Mouse (Mus musculus) intestine, postnatal 0 days (tissue): ENCODE results near the gene Mrc2. TPM values are rescaled to one million over a fixed set of nuclear protein-coding genes. Genes with fewer than 3 reads are reported as not detected.
A peak's percentile ranks its signal among the peaks of the same experiment; 100 is the strongest.

Experiments used
- ATAC-seq: fragments of 200-750 bp; cut with Nextera tagmentation; 2 replicates; pipeline ENCODE4 v1.8.0; 2017; ENCODE audit warnings: mild to moderate bottlenecking, moderate TSS enrichment, moderate library complexity
- H3K27ac ChIP-seq: fragments of 300-500 bp; sonication (generic); 2 replicates; pipeline ENCODE4 v1.5.1; 2014; ENCODE audit warnings: mild to moderate bottlenecking, low read depth, low read length, moderate library complexity
- H3K27me3 ChIP-seq: fragments of 300-500 bp; sonication (generic); replicated peaks from 2 replicates; pipeline ENCODE4 v1.6.1; 2014; ENCODE audit warnings: low read length, mixed read lengths; ENCODE audit not compliant: control insufficient read depth, insufficient read depth
- H3K36me3 ChIP-seq: fragments of 300-500 bp; sonication (generic); 2 replicates; pipeline ENCODE4 v1.6.1; 2014; ENCODE audit warnings: mild to moderate bottlenecking, moderate library complexity; ENCODE audit not compliant: control insufficient read depth, insufficient read depth
- H3K4me1 ChIP-seq: fragments of 300-500 bp; sonication (generic); replicated peaks from 2 replicates; pipeline ENCODE4 v1.6.1; 2014; ENCODE audit warnings: antibody characterized with exemption, low read length, mixed read lengths; ENCODE audit not compliant: control insufficient read depth, insufficient read depth
- H3K4me2 ChIP-seq: fragments of 300-500 bp; sonication (generic); replicated peaks from 2 replicates; pipeline ENCODE4 v1.6.1; 2014; ENCODE audit warnings: low read depth, mild to moderate bottlenecking, moderate library complexity
- H3K4me3 ChIP-seq: fragments of 300-500 bp; sonication (generic); 2 replicates; pipeline ENCODE4 v1.5.1; 2014; ENCODE audit warnings: low read depth, low read length
- H3K9ac ChIP-seq: fragments of 300-500 bp; sonication (generic); 2 replicates; pipeline ENCODE4 v1.6.1; 2014; ENCODE audit warnings: mild to moderate bottlenecking, low read depth, low read length
- H3K9me3 ChIP-seq: fragments of 300-500 bp; sonication (generic); 2 replicates; pipeline ENCODE4 v1.6.1; 2016; ENCODE audit warnings: mixed run types; ENCODE audit not compliant: control insufficient read depth
- CTCF ChIP-seq: sonication (generic); IDR thresholded peaks from 2 replicates; pipeline ENCODE4 v1.5.1; 2016; ENCODE audit warnings: low read depth, mild to moderate bottlenecking, control low read depth, antibody characterized with exemption, moderate library complexity
- WGBS: fragments of 180-500 bp; shearing (Covaris S2); extraction: QIAGEN DNeasy Blood & Tissue Kit; methylation state at CpG from one replicate; pipeline ENCODE4 v1.1.7; 2014; 5-methylcytosine and 5-hydroxymethylcytosine counted together
- polyA plus RNA-seq: library from polyadenylated mRNA; unstranded; fragments of >200 nt; fragmentation: Nextera tagmentation; extraction: Ambion mirVana; gene quantifications from 2 replicates; pipeline ENCODE4 v1.2.1, GENCODE M21; 2015

Gene Mrc2
- polyA plus RNA-seq, 1 experiment from 2014 or later = 1.7 TPM

DNA sequence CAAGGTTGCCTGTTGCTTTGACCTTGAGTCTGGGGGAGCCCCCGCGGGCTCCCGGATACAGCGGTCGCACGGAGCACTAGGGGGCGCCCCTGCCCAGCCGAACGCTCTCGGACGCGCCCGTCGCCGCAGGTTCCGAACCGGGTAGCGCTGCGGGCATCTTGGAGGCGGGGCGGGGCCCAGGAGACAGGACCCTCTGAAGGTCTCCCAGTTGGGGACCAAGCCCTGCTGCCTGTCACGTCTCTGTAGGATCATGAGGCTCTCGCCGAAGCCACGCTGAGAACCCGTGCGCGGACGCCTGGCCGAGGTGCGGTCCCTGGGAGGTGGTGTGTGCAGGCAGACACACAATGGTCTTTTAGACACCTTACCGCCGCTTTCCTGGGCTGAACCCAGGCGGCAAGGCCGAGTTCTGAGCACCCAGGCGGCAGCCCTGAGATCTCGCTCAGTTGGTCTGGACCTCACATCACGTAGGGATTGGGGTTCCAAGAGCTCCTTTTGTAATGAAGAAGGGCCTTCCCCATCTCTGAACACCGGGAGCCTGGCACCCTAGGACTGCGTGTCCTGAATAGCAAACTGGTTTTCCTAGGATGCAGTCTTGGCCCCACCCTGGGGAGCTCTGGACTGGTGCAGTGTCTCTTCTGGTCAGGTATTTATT lies 70.6 kb downstream of the Mrc2 start:
- Histone ChIP-seq H3K4me1 (peaks cover 6% of the 10 kb centered on the region; the same call in 1 of the 2 replicates), H3K27me3 (0 out of 2 replicates have a peak, but pooled peaks cover 4% of the 10 kb centered on the region), H3K9ac (peak overlapping the region; percentile 2; the same call in 1 of the 2 replicates), H3K4me3 (peak overlapping the region; percentile 44), H3K27ac (no peak overlapping the region), H3K36me3 (no peaks in the 10 kb centered on the region), H3K9me3 (no peaks in the 10 kb centered on the region), H3K4me2 (peak overlapping the region; percentile 78)
- 2% methylated on average over 40 of the region's 40 CpGs for WGBS
- peak; percentile 88 for TF ChIP-seq CTCF
- ATAC-seq = peak; percentile 69

- peak overlapping the region; percentile 78 for H3K4me2 ChIP-seq
- peak overlapping the region; percentile 44 for H3K4me3 ChIP-seq
- H3K27me3 ChIP-seq = 0 out of 2 replicates have a peak, but pooled peaks cover 4% of the 10 kb centered on the region
- no peak for TF ChIP-seq CTCF
- H3K9ac ChIP-seq = no peak overlapping the region
- H3K27ac ChIP-seq = no peak overlapping the region
- WGBS = 55% methylated on average over 12 of the region's 12 CpGs
- no peak for ATAC-seq
- no peaks in the 10 kb centered on the region for H3K9me3 ChIP-seq
- H3K4me1 ChIP-seq = peaks cover 6% of the 10 kb centered on the region; the same call in 1 of the 2 replicates
- H3K36me3 ChIP-seq = no peaks in the 10 kb centered on the region
These were observed 71.3 kb downstream of the Mrc2 start for GRCm38 (mm10) chr11:105363598-105364385.

DNA sequence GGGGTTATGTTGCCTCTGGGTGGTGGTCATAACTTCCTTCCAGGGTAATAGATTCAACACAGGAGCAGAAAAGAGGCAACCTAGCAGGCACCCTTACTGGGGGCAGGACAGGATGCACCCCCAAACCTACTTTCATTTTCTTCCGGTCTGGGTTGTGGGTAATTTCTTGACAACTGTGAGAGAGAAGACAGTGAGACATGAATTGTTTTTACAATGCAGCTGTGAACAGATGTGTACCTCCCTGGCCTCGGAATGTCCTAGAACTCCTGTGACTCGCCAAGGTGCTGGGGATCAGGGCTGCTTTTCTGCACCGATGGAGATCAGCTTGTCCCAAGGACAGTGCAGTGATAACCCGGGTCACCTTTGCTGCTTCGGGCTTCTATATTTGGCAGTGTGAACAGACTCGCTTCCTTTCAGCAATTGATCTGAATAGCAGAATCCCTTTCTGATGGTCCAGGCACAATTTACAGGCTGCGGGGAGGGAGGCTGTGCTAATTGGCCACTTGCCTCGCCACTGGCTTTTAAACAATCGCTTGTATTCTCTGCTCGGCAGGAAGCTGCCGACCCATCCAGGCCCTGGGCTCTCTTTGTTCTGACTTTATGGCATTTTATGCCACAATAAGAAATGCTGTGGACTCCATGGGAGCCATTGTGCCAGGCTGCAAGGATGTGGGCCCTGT lies 72.1 kb downstream of the Mrc2 start:
- ATAC-seq = no peak
- TF ChIP-seq CTCF = no peak
- H3K27ac ChIP-seq = no peak overlapping the region
- H3K4me2 ChIP-seq = peak overlapping the region; percentile 27
- 0 out of 2 replicates have a peak overlapping the region, but pooled peaks have one; percentile 4 for H3K9ac ChIP-seq
- no peaks in the 10 kb centered on the region for H3K36me3 ChIP-seq
- WGBS = 41% methylated on average over 12 of the region's 12 CpGs
- peaks cover 6% of the 10 kb centered on the region; the same call in 1 of the 2 replicates for H3K4me1 ChIP-seq
- H3K9me3 ChIP-seq = no peaks in the 10 kb centered on the region
- 0 out of 2 replicates have a peak, but pooled peaks cover 4% of the 10 kb centered on the region for H3K27me3 ChIP-seq
- no peak overlapping the region for H3K4me3 ChIP-seq

GRCm38 (mm10) chr11:105365611-105366010 lies 73.2 kb downstream of the Mrc2 start:
- no peak overlapping the region for H3K4me2 ChIP-seq
- no peaks in the 10 kb centered on the region for H3K36me3 ChIP-seq
- H3K4me1 ChIP-seq = peaks cover 6% of the 10 kb centered on the region; the same call in 1 of the 2 replicates
- no peaks in the 10 kb centered on the region for H3K9me3 ChIP-seq
- H3K27ac ChIP-seq = no peak overlapping the region
- TF ChIP-seq CTCF = no peak
- no peak overlapping the region for H3K9ac ChIP-seq
- ATAC-seq = no peak
- 0 out of 2 replicates have a peak, but pooled peaks cover 4% of the 10 kb centered on the region for H3K27me3 ChIP-seq
- 92% methylated on average over 3 of the region's 3 CpGs for WGBS
- H3K4me3 ChIP-seq = no peak overlapping the region

GRCm38 (mm10) chr11:105366051-105366450 lies 73.6 kb downstream of the Mrc2 start:
- TF ChIP-seq CTCF = 0 out of 2 replicates have a peak, but pooled peaks have one; percentile 18

More at GRCm38 (mm10) chr11:105366051-105366450, 73.6 kb downstream of the Mrc2 start:
- Histone ChIP-seq H3K9ac (no peak overlapping the region), H3K9me3 (no peaks in the 10 kb centered on the region), H3K27me3 (0 out of 2 replicates have a peak, but pooled peaks cover 4% of the 10 kb centered on the region), H3K4me1 (peaks cover 6% of the 10 kb centered on the region; the same call in 1 of the 2 replicates), H3K4me3 (no peak overlapping the region), H3K27ac (no peak overlapping the region), H3K36me3 (no peaks in the 10 kb centered on the region), H3K4me2 (no peak overlapping the region)
- no peak for ATAC-seq
- 62% methylated on average over 4 of the region's 4 CpGs for WGBS
